Mouse (Mus musculus): ENCODE results near the gene Psmg4. TPM values are rescaled to one million over a fixed set of nuclear protein-coding genes. Genes with fewer than 3 reads are reported as not detected.

Gene Psmg4
- polyA plus RNA-seq, 1 experiment from 2014 or later: 27.1 TPM

Other genes with a start within 250 kb of the Psmg4 start
- gene Nqo2, start 198.3 kb upstream of the Psmg4 start, polyA plus RNA-seq (2015; fragmentation: Nextera tagmentation; extraction: Ambion mirVana): 26.1 and 28.2 TPM in 2 replicates
- gene Ripk1, start 160.6 kb upstream of the Psmg4 start, polyA plus RNA-seq (2015; fragmentation: Nextera tagmentation; extraction: Ambion mirVana): 10.3 and 10.5 TPM in 2 replicates
- 15.9 and 17.2 TPM in 2 replicates for gene Serpinb6a, start 160.2 kb upstream of the Psmg4 start, polyA plus RNA-seq (2015; fragmentation: Nextera tagmentation; extraction: Ambion mirVana)
- 57.9 and 62.6 TPM in 2 replicates for gene Bphl, start 125.4 kb upstream of the Psmg4 start, polyA plus RNA-seq (2015; fragmentation: Nextera tagmentation; extraction: Ambion mirVana)
- 66.2 and 68.2 TPM in 2 replicates for gene Tubb2a, start 85.0 kb upstream of the Psmg4 start, polyA plus RNA-seq (2015; fragmentation: Nextera tagmentation; extraction: Ambion mirVana)
- gene Tubb2b, start 32.5 kb upstream of the Psmg4 start, polyA plus RNA-seq (2015; fragmentation: Nextera tagmentation; extraction: Ambion mirVana): 0.68 and 1.0 TPM in 2 replicates
- 6.7 and 8.2 TPM in 2 replicates for gene Slc22a23, start 182.2 kb downstream of the Psmg4 start, polyA plus RNA-seq (2015; fragmentation: Nextera tagmentation; extraction: Ambion mirVana)

Data from liver, embryonic 16.5 days (tissue).